Mouse (Mus musculus): Measurements from ENCODE around the gene Cdc42bpb.

Gene Cdc42bpb

GRCm38 (mm10) chr12:111386642-111387120, 9.2 kb upstream of the Cdc42bpb start:
- no peak for DNase-seq (ENCODE audit: low spot score in 2 of 2)

DNA sequence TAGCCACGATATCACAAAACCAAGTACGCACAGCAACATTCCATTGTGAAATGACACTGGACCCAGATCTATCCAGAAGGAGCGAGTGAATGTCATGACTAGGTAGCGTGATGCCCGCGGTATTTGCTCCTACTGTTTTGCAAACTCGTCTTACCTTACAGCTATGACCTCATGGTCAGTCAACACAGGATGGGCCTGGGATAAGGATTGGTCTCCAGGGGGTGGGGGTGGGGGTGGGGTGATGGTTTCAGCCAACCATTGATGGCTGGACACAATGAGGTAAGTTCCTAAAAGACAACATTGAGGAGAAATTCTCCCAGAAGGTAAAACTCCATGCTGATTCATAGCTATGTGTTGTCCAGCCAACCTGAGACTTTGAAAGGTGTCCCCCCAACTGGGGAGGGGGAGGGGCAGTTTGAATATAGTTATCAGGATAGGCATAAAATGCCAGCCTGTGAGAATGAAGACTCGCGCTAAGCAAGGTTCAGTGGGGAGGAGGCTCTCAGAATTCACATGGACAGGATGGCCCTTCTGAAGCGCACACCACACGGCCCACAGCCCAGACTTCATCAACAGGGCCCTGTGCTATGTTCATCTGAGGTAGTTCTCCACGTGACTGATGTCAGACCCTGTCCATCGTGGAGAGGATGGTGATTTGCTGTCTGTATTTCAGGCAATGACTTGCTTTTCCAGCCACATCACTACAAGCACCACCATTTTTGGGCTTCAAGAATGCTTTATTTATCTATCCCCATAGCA, 8.5 kb upstream of the Cdc42bpb start:
- DNase-seq (ENCODE audit: low spot score in 2 of 2): no peak

DNA sequence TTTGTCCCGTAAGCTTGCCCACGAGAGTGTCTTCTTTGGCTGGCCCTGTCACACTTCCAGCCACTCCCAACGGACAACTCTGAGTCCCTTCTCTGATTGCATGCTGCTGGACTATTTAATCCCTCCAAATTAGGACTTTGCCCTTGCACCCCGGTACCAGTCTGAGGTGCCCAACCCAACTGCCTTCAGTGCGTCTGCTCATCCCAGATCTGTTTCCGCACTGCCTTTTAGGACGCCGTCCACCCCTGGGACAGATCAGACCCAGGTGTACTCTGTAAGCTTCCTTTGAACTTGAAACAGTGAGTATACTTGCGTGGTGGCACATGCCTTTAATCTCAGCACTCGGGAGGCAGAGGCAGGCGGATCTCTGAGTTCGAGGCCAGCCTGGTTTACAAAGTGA, 1.3 kb upstream of the Cdc42bpb start:
- DNase-seq (ENCODE audit: low spot score in 2 of 2): no peak

GRCm38 (mm10) chr12:111377986-111378490, 520 bp upstream of the Cdc42bpb start:
- DNase-seq (ENCODE audit: low spot score in 2 of 2): peak in 1 of 2 experiments; percentile 66

DNA sequence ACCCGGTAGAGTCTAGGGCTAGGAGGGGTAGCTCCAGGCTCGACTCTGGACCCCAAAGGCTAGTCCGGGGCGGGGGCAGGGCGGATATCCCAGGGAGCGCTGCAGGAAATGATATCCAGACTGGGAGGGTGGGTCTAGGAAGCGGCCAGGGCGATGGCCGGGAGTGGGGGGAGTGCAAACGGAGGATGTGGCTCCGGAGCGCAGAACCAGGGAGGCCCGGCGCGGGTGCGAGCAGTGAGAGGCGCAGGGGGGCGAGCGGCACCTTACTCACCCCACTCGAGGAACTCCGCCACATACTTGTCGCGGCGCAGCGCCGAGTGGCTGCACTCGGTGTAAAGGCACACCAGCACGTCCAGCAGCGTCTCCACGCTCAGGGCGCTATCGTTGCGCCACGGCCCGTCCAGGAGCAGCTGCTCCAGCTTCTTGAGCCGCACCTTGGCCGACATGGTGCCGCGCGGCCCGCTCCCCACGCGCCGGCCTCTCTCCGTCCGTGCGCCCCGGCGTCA, 639 bp downstream of the Cdc42bpb start:
- no peak for DNase-seq (ENCODE audit: low spot score in 2 of 2)

- no peak for DNase-seq (ENCODE audit: low spot score in 2 of 2)
Observed at GRCm38 (mm10) chr12:111376053-111376452, 1.5 kb downstream of the Cdc42bpb start.

- no peak for DNase-seq (ENCODE audit: low spot score in 2 of 2)
Observed at GRCm38 (mm10) chr12:111375559-111375958, 2.0 kb downstream of the Cdc42bpb start.

GRCm38 (mm10) chr12:111374727-111375126, 2.8 kb downstream of the Cdc42bpb start:
- DNase-seq (ENCODE audit: low spot score in 2 of 2): no peak

DNA sequence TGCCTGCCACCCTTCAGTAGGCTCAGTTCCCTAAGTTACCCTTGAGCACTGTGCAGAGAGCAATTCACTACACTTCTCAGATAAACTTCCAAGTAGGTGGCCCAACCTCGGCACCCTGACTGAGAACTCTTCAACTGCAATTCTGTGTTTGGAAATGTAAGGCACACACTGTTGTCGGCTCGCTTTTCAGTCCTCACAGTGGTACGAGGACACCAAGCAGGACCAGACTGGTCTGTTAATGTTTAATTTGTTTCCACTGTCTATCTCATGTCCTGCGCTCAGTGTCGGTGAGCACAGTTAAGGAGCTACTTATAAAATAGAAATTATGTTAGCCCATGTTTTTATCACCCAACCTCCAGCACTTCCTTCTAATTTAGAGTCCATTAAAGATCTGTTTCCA, 4.1 kb downstream of the Cdc42bpb start:
- DNase-seq (ENCODE audit: low spot score in 2 of 2): no peak

DNA sequence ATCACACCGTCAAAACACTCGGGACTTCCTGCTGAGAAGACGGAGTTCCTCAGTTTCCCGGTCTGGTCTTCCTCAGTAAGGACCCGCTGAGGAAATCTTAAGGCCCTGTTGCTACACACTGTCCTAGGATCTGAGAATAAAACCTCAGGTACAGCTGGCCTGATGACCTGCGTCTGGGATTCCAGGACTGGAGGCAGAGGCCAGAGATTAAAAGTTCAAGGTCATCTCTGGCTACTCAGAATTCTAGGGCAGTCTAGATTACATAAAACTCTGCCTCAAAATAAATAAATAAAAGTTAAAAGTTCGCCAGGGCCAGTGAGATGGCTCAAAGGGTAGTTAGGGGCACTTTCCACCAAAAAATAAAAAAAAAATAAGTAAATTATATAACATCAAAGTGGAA, 5.6 kb downstream of the Cdc42bpb start:
- DNase-seq (ENCODE audit: low spot score in 2 of 2): no peak

DNA sequence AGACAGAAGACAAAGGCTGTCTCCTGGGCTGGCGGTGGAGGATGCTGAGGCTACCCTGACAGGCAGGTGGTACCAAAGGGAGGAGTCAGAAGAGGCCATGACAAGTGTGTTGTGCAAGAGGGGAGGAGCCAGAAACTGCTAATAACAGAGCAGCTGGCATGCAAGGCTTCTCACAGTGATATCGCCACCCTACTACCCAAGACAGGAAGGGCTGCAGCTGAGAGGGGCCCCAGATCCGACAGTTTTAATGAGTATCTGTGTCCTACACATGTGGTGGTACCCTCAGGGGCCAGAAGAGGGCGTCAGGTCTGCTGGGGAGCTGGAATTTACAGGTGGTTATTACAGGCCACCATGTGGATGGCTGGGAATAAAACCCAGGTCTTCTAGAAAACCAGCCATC, 7.3 kb downstream of the Cdc42bpb start:
- DNase-seq (ENCODE audit: low spot score in 2 of 2): no peak

DNA sequence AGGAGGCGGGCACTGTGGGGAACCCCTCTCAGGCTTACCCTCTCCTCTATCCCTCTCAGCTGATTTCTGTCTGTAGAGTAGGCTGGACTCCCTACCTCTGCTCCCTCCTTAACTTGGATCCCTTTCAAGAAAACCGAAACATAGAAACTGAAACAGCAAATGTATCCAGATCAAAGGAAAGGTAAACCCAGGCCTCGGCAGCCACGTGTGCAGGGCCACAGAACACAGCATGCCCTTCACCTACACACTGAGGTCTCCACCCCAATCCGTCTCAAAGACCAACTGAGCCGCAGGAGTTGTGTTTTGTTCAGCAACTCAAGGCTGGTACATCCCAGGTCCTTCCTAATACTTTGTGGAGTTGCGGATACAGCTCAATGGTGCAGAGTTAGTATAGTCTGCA, 10.5 kb downstream of the Cdc42bpb start:
- DNase-seq (ENCODE audit: low spot score in 2 of 2): no peak

DNA sequence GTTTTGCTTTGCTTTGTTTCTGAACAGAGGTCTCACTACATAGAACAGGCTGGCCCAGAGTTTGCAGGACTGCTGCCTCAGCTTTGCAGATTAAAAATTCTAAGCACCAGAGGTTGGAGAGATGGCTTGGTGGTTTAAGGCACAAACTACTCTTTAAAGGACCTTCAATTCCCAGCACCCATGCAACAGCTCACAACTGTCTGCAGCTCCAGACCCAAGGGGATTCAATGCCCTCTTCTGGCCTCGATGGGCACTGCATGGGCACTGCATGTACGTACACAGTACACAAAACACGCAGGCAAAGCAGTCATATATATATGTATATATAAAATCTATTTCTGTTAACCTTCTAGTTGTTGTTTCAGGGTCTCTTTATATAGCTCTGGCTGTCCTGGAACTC, 13.3 kb downstream of the Cdc42bpb start:
- no peak for DNase-seq (ENCODE audit: low spot score in 2 of 2)

GRCm38 (mm10) chr12:111361319-111362098, 16.0 kb downstream of the Cdc42bpb start:
- DNase-seq (ENCODE audit: low spot score in 2 of 2): no peak

DNA sequence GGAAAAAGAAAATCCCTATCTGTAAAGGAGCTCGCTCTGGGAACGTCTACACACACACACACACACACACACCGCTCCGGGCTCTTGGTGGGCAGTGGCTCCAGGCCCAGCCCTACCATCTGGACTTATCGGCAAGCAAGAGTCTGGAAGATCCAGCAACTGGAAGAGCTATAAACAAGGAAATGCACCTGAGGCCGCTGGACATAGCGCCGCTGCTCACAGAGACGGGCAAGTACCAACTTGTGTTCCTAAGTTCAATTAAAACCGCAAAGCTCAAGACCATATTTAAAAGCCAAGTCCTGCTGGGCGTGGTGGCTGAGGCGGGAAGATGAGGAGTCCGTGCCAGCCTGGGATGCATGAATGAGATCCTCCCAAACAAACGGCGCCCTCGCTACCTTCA, 16.8 kb downstream of the Cdc42bpb start:
- DNase-seq (ENCODE audit: low spot score in 2 of 2): no peak

DNA sequence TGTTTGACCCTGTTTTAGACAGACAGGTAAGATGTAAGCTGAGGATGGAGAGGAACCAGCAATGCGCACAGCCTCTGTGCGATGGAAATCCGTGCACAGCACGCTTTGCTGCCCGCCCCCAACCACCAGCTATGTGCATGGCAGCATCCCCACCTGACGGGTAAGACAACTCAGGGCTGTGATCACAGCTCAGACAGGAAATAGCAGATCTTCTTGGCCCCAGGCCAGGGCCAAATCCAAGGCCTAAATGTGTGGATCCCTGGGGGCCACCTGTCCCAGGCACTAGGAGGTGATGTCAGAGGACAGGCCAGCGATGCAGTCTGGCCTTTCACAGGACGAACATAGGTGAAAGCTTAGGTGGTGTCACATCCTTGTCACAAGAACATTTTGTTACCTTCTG, 21.3 kb downstream of the Cdc42bpb start:
- DNase-seq (ENCODE audit: low spot score in 2 of 2): no peak

DNA sequence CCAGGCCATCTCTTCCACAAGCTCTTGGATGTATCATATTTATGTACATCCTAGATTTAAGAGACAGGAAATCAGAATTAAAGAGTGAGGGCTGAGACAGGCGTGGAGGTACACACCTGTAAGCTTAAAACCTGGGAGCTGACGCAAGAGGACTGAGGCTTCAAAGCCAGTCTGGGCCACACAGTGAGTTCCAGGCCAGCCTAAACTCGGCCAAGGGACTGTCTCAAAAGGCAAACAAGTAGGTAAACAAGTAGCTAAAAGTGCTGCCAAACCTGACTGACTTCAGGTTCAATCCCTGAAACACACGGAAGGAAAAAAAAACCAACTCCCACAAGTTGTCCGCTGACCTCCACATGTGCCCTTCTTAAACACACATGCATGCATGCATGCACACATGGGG, 23.4 kb downstream of the Cdc42bpb start:
- DNase-seq (ENCODE audit: low spot score in 2 of 2): no peak

DNA sequence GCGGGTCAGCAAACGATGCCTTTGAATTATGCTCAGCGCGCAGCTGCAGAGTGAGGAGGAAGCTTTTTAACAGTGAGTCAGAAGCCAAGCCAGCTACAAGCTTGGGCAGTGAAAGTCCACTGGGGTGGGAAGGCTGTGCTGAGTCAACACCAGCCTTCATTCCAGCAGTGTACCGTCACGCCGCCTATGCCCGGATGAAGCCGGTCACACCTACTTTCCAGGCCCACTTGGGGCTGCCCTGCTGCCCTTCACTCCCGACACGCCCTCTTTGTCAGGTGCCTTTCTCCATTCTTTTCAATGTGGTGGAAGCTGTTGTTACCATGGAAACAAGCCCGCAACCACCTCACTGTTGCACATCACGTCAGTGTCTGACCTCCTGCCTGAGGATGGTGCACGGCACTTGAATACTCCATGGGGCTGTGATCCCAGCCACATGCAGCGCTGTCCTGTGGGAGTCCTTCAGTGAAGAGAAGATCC, 24.0 kb downstream of the Cdc42bpb start:
- DNase-seq (ENCODE audit: low spot score in 2 of 2): no peak

DNA sequence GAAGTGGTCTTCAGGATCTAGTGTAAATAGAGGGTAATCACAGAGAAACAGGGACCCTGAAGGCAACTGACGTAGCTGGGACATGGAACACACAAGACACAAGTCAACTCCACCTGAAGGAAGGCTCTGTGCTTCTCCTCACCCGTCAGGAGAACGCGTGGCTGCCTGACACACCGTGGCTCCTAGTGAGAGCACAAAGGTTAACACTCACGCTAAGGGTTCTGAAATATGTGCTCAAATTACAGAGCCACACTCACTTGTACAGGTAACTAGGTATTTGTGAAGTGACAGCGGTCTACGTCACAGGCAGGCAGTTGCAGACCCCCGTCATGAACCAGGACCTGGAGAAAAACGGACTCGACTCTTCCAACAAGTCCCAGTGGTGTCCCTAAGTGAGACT, 24.5 kb downstream of the Cdc42bpb start:
- no peak for DNase-seq (ENCODE audit: low spot score in 2 of 2)

DNA sequence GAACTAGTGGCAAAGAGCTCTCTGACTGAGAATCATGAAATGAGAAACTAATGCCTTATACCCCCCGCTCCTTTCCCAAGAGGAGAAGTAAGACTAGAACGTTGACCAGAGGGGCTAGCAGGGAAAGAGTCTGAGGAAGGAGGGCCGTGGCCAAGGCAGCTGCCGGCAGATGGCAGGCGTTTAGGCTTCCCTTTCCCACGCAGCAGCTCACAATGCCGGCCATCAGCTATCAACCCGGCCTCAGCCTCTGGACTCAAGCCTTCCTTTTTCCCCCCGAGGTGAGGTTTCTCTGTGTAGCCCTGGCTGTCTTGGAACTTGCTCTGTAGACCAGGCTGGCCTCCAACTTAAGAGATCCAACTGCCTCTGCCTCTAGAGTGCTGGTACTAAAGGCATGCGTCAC, 25.0 kb downstream of the Cdc42bpb start:
- no peak for DNase-seq (ENCODE audit: low spot score in 2 of 2)

DNA sequence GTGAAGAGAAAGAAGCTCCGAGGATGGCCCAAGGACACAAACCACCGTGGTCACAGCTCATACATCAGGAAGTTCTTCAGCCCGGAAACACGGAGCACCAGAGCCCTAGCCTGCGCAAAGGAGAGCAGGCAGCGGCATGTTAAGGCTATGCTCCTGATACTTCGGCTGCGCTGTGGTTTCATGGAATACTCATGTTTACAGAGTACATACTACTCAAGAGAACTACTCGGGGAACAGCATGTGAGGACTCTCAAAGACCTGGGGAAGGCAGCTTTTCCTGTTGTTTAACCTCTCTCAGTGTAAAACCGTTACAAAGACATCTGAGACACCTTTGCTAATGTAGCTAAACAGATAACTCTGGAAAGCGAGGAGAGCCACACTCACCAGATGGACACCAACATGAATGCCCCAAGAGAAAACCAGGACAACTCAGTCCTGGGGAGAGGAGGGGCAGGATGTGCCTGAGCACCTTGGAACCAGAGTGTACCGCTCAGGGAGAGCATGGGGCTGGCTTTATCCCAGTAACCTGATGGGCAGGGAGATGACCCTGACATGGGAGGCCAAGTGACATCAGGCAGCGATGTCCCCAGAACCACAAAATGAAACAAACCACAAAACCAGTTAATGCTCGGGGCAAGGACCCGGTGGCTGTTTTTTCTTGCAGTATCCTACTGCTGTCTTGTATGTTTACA, 27.8 kb downstream of the Cdc42bpb start:
- no peak for DNase-seq (ENCODE audit: low spot score in 2 of 2)

DNA sequence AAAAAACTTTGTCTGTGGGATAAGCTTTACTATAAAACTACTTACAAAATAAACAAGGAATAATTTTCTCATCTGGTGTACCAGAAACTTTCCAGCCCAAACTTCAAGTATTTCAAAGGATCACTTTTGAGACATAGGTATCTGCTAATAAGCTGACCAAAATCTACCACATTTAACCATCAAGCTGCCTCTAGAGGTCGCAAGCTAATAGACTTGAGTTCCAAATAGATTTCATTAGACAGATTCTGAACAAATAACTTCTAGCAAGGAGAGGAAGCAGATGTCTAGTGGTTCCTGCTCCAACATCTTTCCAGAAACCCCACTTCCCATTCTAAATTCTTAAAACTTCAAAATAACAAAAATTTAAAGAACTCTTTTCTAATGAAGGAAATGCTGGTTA, 33.6 kb downstream of the Cdc42bpb start:
- DNase-seq (ENCODE audit: low spot score in 2 of 2): no peak
